Mouse (Mus musculus): ENCODE measurements at regions not wholly inside any gene's neighbourhood (a gene's known extent, or its start where the extent isn't known, plus 50 kb on each side); places are given as distances from the start of the nearest gene placed in this dataset.

GRCm38 (mm10) chr2:149679822-149680459 lies 149.1 kb upstream of the Syndig1 start:
- H3K9me3 ChIP-seq (ENCODE audit: control insufficient read depth, low read length), result no peaks in the 10 kb centered on the region
- no peak for DNase-seq (ENCODE audit: low spot score)
- no peak overlapping the region for H3K9ac ChIP-seq
- no peak overlapping the region for H3K4me3 ChIP-seq (replicated peaks; ENCODE audit: low read length)
- WGBS, result 75% methylated on average over 2 of the region's 2 CpGs
- H3K27me3 ChIP-seq (ENCODE audit: control insufficient read depth, insufficient read depth, low read length), result no peaks in the 10 kb centered on the region
- ATAC-seq (ENCODE audit: low FRiP score), result peak; percentile 59; the same call in 1 of the 2 replicates
- H3K36me3 ChIP-seq (replicated peaks; ENCODE audit: control insufficient read depth, insufficient read depth), result no peaks in the 10 kb centered on the region
- H3K27ac ChIP-seq, result no peak overlapping the region
- H3K4me1 ChIP-seq (replicated peaks; ENCODE audit: control insufficient read depth, insufficient read depth, low read length), result no peaks in the 10 kb centered on the region
- H3K4me2 ChIP-seq (replicated peaks), result no peak overlapping the region

- Histone ChIP-seq H3K36me3 (replicated peaks; ENCODE audit: control insufficient read depth, insufficient read depth) (no peaks in the 10 kb centered on the region), H3K27me3 (ENCODE audit: control insufficient read depth, insufficient read depth, low read length) (no peaks in the 10 kb centered on the region), H3K4me1 (replicated peaks; ENCODE audit: control insufficient read depth, insufficient read depth, low read length) (no peaks in the 10 kb centered on the region), H3K9me3 (ENCODE audit: control insufficient read depth, low read length) (no peaks in the 10 kb centered on the region), H3K4me3 (replicated peaks; ENCODE audit: low read length) (no peak overlapping the region), H3K9ac (no peak overlapping the region), H3K27ac (no peak overlapping the region), H3K4me2 (replicated peaks) (no peak overlapping the region)
- WGBS, result 87% methylated on average over 3 of the region's 3 CpGs
- no peak for DNase-seq (ENCODE audit: low spot score)
- no peak for ATAC-seq (ENCODE audit: low FRiP score)
Observed at GRCm38 (mm10) chr2:149722342-149722741, 106.7 kb upstream of the Syndig1 start.

- ATAC-seq (ENCODE audit: low FRiP score) (no peak), DNase-seq (ENCODE audit: low spot score) (no peak)
- H3K9ac ChIP-seq, result no peak overlapping the region
- H3K9me3 ChIP-seq (ENCODE audit: control insufficient read depth, low read length), result no peaks in the 10 kb centered on the region
- H3K4me2 ChIP-seq (replicated peaks), result no peak overlapping the region
- WGBS, result 19% methylated on average over 7 of the region's 7 CpGs
- no peak overlapping the region for H3K4me3 ChIP-seq (replicated peaks; ENCODE audit: low read length)
- H3K27me3 ChIP-seq (ENCODE audit: control insufficient read depth, insufficient read depth, low read length), result no peaks in the 10 kb centered on the region
- H3K36me3 ChIP-seq (replicated peaks; ENCODE audit: control insufficient read depth, insufficient read depth), result no peaks in the 10 kb centered on the region
- no peak overlapping the region for H3K27ac ChIP-seq
- no peaks in the 10 kb centered on the region for H3K4me1 ChIP-seq (replicated peaks; ENCODE audit: control insufficient read depth, insufficient read depth, low read length)
Observed at GRCm38 (mm10) chr2:149724279-149724678, 104.7 kb upstream of the Syndig1 start.

DNA sequence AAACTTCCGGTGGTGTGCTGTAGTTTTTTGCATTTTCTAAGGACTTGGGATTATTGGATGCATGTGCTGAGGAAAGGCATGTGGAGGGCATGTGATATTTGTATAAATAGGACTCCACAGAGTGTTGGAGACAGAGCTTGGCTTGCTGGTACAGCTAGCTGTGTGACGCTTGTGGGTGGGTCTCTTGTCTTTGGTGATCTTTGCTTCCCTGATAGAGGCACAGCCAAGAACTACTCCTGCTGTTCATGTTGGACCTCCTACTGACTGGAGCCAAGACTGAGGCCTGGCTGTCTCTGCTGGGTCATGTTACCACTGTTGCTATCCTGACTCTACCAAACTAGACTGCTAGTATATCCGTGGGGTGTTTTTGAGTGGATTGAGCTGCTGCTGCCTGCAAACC lies 103.1 kb upstream of the Syndig1 start:
- ATAC-seq (ENCODE audit: low FRiP score) (no peak), DNase-seq (ENCODE audit: low spot score) (no peak)
- Histone ChIP-seq H3K4me1 (replicated peaks; ENCODE audit: control insufficient read depth, insufficient read depth, low read length) (no peaks in the 10 kb centered on the region), H3K36me3 (replicated peaks; ENCODE audit: control insufficient read depth, insufficient read depth) (no peaks in the 10 kb centered on the region), H3K4me3 (replicated peaks; ENCODE audit: low read length) (no peak overlapping the region), H3K4me2 (replicated peaks) (no peak overlapping the region), H3K27me3 (ENCODE audit: control insufficient read depth, insufficient read depth, low read length) (no peaks in the 10 kb centered on the region), H3K27ac (no peak overlapping the region), H3K9ac (no peak overlapping the region), H3K9me3 (ENCODE audit: control insufficient read depth, low read length) (no peaks in the 10 kb centered on the region)
- WGBS, result 77% methylated on average over 3 of the region's 3 CpGs

GRCm38 (mm10) chr2:149737837-149738236 lies 91.2 kb upstream of the Syndig1 start:
- no peaks in the 10 kb centered on the region for H3K27me3 ChIP-seq (ENCODE audit: control insufficient read depth, insufficient read depth, low read length)
- no peaks in the 10 kb centered on the region for H3K36me3 ChIP-seq (replicated peaks; ENCODE audit: control insufficient read depth, insufficient read depth)
- H3K4me3 ChIP-seq (replicated peaks; ENCODE audit: low read length), result no peak overlapping the region
- no peak overlapping the region for H3K27ac ChIP-seq
- WGBS, result 33% methylated on average over 2 of the region's 2 CpGs
- H3K4me1 ChIP-seq (replicated peaks; ENCODE audit: control insufficient read depth, insufficient read depth, low read length), result no peaks in the 10 kb centered on the region
- H3K9me3 ChIP-seq (ENCODE audit: control insufficient read depth, low read length), result no peaks in the 10 kb centered on the region
- no peak overlapping the region for H3K9ac ChIP-seq
- H3K4me2 ChIP-seq (replicated peaks), result no peak overlapping the region
- no peak for DNase-seq (ENCODE audit: low spot score)
- no peak; the same call in 1 of the 2 replicates for ATAC-seq (ENCODE audit: low FRiP score)

DNA sequence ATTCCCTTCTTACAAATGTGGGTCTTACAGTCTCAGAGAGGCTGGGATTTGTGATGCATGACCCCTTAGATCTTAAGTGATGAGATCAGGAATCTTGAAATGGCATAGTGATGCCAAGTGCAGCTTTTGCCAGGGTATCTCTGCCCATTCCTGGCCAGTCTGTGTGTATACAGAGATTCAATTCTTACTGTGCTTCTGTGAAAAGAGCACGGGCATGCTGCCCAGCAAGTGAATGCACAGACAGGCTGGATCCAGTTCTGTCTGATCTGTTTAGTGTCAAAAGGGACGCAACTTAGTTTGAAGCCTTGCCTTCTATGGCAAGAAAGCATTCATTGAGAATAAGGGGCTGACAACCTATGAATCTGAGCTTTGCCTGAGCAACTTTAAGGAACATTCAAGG lies 89.1 kb upstream of the Syndig1 start:
- Histone ChIP-seq H3K4me2 (replicated peaks) (no peak overlapping the region), H3K4me1 (replicated peaks; ENCODE audit: control insufficient read depth, insufficient read depth, low read length) (no peaks in the 10 kb centered on the region), H3K4me3 (replicated peaks; ENCODE audit: low read length) (no peak overlapping the region), H3K27ac (no peak overlapping the region), H3K27me3 (ENCODE audit: control insufficient read depth, insufficient read depth, low read length) (no peaks in the 10 kb centered on the region), H3K9me3 (ENCODE audit: control insufficient read depth, low read length) (no peaks in the 10 kb centered on the region), H3K36me3 (replicated peaks; ENCODE audit: control insufficient read depth, insufficient read depth) (no peaks in the 10 kb centered on the region), H3K9ac (no peak overlapping the region)
- peak; percentile 72 for ATAC-seq (ENCODE audit: low FRiP score)
- WGBS, result 75% methylated on average over 2 of the region's 2 CpGs
- no peak for DNase-seq (ENCODE audit: low spot score)

DNA sequence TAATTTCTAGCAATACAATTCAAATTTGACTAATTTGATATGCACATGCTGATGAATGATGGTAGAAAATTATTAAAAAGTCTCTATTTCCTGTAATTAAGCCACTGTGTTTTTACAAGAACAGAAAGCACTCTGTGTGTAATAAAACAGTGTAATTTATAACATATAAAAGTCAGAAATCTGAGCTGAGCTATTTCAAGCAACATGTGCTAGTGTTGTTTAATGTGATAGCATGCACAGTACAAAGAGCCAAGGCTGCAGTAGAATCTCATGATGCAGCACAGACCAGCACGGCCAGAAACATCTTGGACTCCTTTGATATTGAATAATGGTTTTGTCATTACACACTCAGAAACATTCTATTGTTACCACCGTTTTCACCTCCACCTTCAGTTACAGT lies 86.3 kb upstream of the Syndig1 start:
- Histone ChIP-seq H3K4me1 (replicated peaks; ENCODE audit: control insufficient read depth, insufficient read depth, low read length) (no peaks in the 10 kb centered on the region), H3K27ac (no peak overlapping the region), H3K4me2 (replicated peaks) (no peak overlapping the region), H3K9ac (no peak overlapping the region), H3K4me3 (replicated peaks; ENCODE audit: low read length) (no peak overlapping the region), H3K9me3 (ENCODE audit: control insufficient read depth, low read length) (no peaks in the 10 kb centered on the region), H3K36me3 (replicated peaks; ENCODE audit: control insufficient read depth, insufficient read depth) (no peaks in the 10 kb centered on the region), H3K27me3 (ENCODE audit: control insufficient read depth, insufficient read depth, low read length) (no peaks in the 10 kb centered on the region)
- 83% methylated on average over 2 of the region's 2 CpGs for WGBS
- ATAC-seq (ENCODE audit: low FRiP score) (no peak), DNase-seq (ENCODE audit: low spot score) (no peak)

- H3K9me3 ChIP-seq (ENCODE audit: control insufficient read depth, low read length), result no peaks in the 10 kb centered on the region
- no peak for DNase-seq (ENCODE audit: low spot score)
- 82% methylated on average over 9 of the region's 9 CpGs for WGBS
- no peaks in the 10 kb centered on the region for H3K36me3 ChIP-seq (replicated peaks; ENCODE audit: control insufficient read depth, insufficient read depth)
- no peak overlapping the region for H3K27ac ChIP-seq
- H3K4me1 ChIP-seq (replicated peaks; ENCODE audit: control insufficient read depth, insufficient read depth, low read length), result no peaks in the 10 kb centered on the region
- H3K4me2 ChIP-seq (replicated peaks), result no peak overlapping the region
- no peaks in the 10 kb centered on the region for H3K27me3 ChIP-seq (ENCODE audit: control insufficient read depth, insufficient read depth, low read length)
- ATAC-seq (ENCODE audit: low FRiP score), result no peak
- no peak overlapping the region for H3K4me3 ChIP-seq (replicated peaks; ENCODE audit: low read length)
- H3K9ac ChIP-seq, result no peak overlapping the region
Observed at GRCm38 (mm10) chr2:149748240-149748822, 80.7 kb upstream of the Syndig1 start.

DNA sequence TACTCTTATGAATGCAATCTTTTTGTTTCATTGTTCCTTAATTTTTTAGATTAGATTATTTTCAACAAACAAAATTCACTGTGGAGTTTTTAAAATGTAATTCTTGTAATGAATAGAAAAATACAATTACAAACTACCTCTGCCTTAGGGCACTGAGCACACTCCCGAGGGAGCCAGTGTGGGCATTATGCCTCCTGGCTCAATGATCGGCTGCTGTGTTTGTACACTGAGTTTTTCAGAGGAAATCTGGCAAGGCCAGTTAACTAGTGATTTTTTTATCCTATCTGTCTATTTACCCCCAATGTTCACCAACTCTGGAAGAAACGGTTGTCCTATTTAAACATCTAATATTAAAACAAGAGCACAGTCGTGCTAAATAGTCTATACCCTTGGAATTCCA lies 69.9 kb upstream of the Syndig1 start:
- no peak overlapping the region for H3K4me3 ChIP-seq (replicated peaks; ENCODE audit: low read length)
- H3K4me2 ChIP-seq (replicated peaks), result no peak overlapping the region
- H3K4me1 ChIP-seq (replicated peaks; ENCODE audit: control insufficient read depth, insufficient read depth, low read length), result no peaks in the 10 kb centered on the region
- H3K9ac ChIP-seq, result no peak overlapping the region
- no peaks in the 10 kb centered on the region for H3K9me3 ChIP-seq (ENCODE audit: control insufficient read depth, low read length)
- 69% methylated on average over 4 of the region's 4 CpGs for WGBS
- H3K36me3 ChIP-seq (replicated peaks; ENCODE audit: control insufficient read depth, insufficient read depth), result no peaks in the 10 kb centered on the region
- DNase-seq (ENCODE audit: low spot score), result no peak
- ATAC-seq (ENCODE audit: low FRiP score), result no peak
- H3K27me3 ChIP-seq (ENCODE audit: control insufficient read depth, insufficient read depth, low read length), result no peaks in the 10 kb centered on the region
- H3K27ac ChIP-seq, result no peak overlapping the region

- no peak for DNase-seq (ENCODE audit: low spot score)
- Histone ChIP-seq H3K4me2 (replicated peaks) (no peak overlapping the region), H3K9me3 (ENCODE audit: control insufficient read depth, low read length) (no peaks in the 10 kb centered on the region), H3K36me3 (replicated peaks; ENCODE audit: control insufficient read depth, insufficient read depth) (no peaks in the 10 kb centered on the region), H3K27me3 (ENCODE audit: control insufficient read depth, insufficient read depth, low read length) (no peaks in the 10 kb centered on the region), H3K4me1 (replicated peaks; ENCODE audit: control insufficient read depth, insufficient read depth, low read length) (no peaks in the 10 kb centered on the region), H3K9ac (no peak overlapping the region), H3K4me3 (replicated peaks; ENCODE audit: low read length) (no peak overlapping the region), H3K27ac (no peak overlapping the region)
- ATAC-seq (ENCODE audit: low FRiP score), result no peak
- WGBS, result 87% methylated on average over 1 of the region's 1 CpGs
Observed at GRCm38 (mm10) chr2:149763864-149764263, 65.1 kb upstream of the Syndig1 start.

All from hindbrain, embryonic 14.5 days (tissue).